Mouse (Mus musculus): Measurements from ENCODE around the gene Csf2ra. TPM values are rescaled to one million over a fixed set of nuclear protein-coding genes. Genes with fewer than 3 reads are reported as not detected.
"Not testable (repeated sequence)": the region's sequence is repeated elsewhere in the genome, so short reads cannot be mapped to it uniquely, and the experiment has no call there.

Csf2ra gene
- polyA plus RNA-seq (2014; fragmentation: Nextera tagmentation; extraction: Ambion mirVana) = 14.8 and 18.3 TPM in 2 replicates

GRCm38 (mm10) chr19:61227941-61228701, at the start of gene Csf2ra:
Gene Csf2ra, minus strand, starts transcription at chr19:61228429.
- Histone ChIP-seq H3K9ac (ENCODE audit: low read length) (peak within 1 kb of the TSS; percentile 45), H3K27me3 (ENCODE audit: control insufficient read depth, insufficient read depth, low read length) (no peaks in the 10 kb centered on the region), H3K27ac (ENCODE audit: low read depth, low read length) (peak within 1 kb of the TSS; percentile 78), H3K4me3 (ENCODE audit: low read depth, low read length) (peak within 1 kb of the TSS; percentile 54), H3K4me1 (ENCODE audit: control insufficient read depth, insufficient read depth, low read length) (no peaks in the 10 kb centered on the region), H3K36me3 (ENCODE audit: control insufficient read depth, insufficient read depth, low read length) (no peaks in the 10 kb centered on the region), H3K9me3 (ENCODE audit: control insufficient read depth, low read length) (no peaks in the 10 kb centered on the region), H3K4me2 (ENCODE audit: low read depth) (peak within 1 kb of the TSS; percentile 49)
- ATAC-seq (ENCODE audit: insufficient read depth, low FRiP score, low TSS enrichment) = peak; percentile 3; the same call in 1 of the 2 replicates
- no peak for DNase-seq (ENCODE audit: low spot score)
- WGBS = 54% methylated on average over 36 of the region's 36 CpGs

- ATAC-seq (ENCODE audit: insufficient read depth, low FRiP score, low TSS enrichment) (no peak), DNase-seq (ENCODE audit: low spot score) (no peak)
- no peak overlapping the region for H3K9ac ChIP-seq (ENCODE audit: low read length)
- no peaks in the 10 kb centered on the region for H3K27me3 ChIP-seq (ENCODE audit: control insufficient read depth, insufficient read depth, low read length)
- no peaks in the 10 kb centered on the region for H3K36me3 ChIP-seq (ENCODE audit: control insufficient read depth, insufficient read depth, low read length)
- no peaks in the 10 kb centered on the region for H3K4me1 ChIP-seq (ENCODE audit: control insufficient read depth, insufficient read depth, low read length)
- H3K4me3 ChIP-seq (ENCODE audit: low read depth, low read length) = no peak overlapping the region
- H3K4me2 ChIP-seq (ENCODE audit: low read depth) = no peak overlapping the region
- 93% methylated on average over 1 of the region's 1 CpGs for WGBS
- no peaks in the 10 kb centered on the region for H3K9me3 ChIP-seq (ENCODE audit: control insufficient read depth, low read length)
- no peak overlapping the region for H3K27ac ChIP-seq (ENCODE audit: low read depth, low read length)
Observed at GRCm38 (mm10) chr19:61275446-61275845, 47.2 kb upstream of the Csf2ra start.

- not testable (repeated sequence) for H3K4me1 ChIP-seq (ENCODE audit: control insufficient read depth, insufficient read depth, low read length); ATAC-seq (ENCODE audit: insufficient read depth, low FRiP score, low TSS enrichment); DNase-seq (ENCODE audit: low spot score); H3K4me2 ChIP-seq (ENCODE audit: low read depth); H3K9ac ChIP-seq (ENCODE audit: low read length); H3K36me3 ChIP-seq (ENCODE audit: control insufficient read depth, insufficient read depth, low read length); H3K4me3 ChIP-seq (ENCODE audit: low read depth, low read length); H3K27me3 ChIP-seq (ENCODE audit: control insufficient read depth, insufficient read depth, low read length); H3K27ac ChIP-seq (ENCODE audit: low read depth, low read length); H3K9me3 ChIP-seq (ENCODE audit: control insufficient read depth, low read length)
- 37% methylated on average over 11 of the region's 11 CpGs for WGBS
Observed at GRCm38 (mm10) chr19:61269141-61269540, 40.9 kb upstream of the Csf2ra start.

- WGBS = 22% methylated on average over 7 of the region's 7 CpGs
- Histone ChIP-seq H3K4me2 (ENCODE audit: low read depth) (no peak overlapping the region), H3K9me3 (ENCODE audit: control insufficient read depth, low read length) (no peaks in the 10 kb centered on the region), H3K36me3 (ENCODE audit: control insufficient read depth, insufficient read depth, low read length) (no peaks in the 10 kb centered on the region), H3K27me3 (ENCODE audit: control insufficient read depth, insufficient read depth, low read length) (no peaks in the 10 kb centered on the region), H3K27ac (ENCODE audit: low read depth, low read length) (no peak overlapping the region), H3K4me3 (ENCODE audit: low read depth, low read length) (no peak overlapping the region), H3K4me1 (ENCODE audit: control insufficient read depth, insufficient read depth, low read length) (no peaks in the 10 kb centered on the region), H3K9ac (ENCODE audit: low read length) (no peak overlapping the region)
- no peak for DNase-seq (ENCODE audit: low spot score)
- ATAC-seq (ENCODE audit: insufficient read depth, low FRiP score, low TSS enrichment) = no peak
Observed at GRCm38 (mm10) chr19:61267141-61267540, 38.9 kb upstream of the Csf2ra start.

GRCm38 (mm10) chr19:61266651-61267050, 38.4 kb upstream of the Csf2ra start:
- H3K4me3 ChIP-seq (ENCODE audit: low read depth, low read length) = no peak overlapping the region
- H3K9me3 ChIP-seq (ENCODE audit: control insufficient read depth, low read length) = no peaks in the 10 kb centered on the region
- H3K4me1 ChIP-seq (ENCODE audit: control insufficient read depth, insufficient read depth, low read length) = no peaks in the 10 kb centered on the region
- no peak overlapping the region for H3K9ac ChIP-seq (ENCODE audit: low read length)
- H3K4me2 ChIP-seq (ENCODE audit: low read depth) = no peak overlapping the region
- DNase-seq (ENCODE audit: low spot score) = peak; percentile 92
- WGBS = 6% methylated on average over 23 of the region's 26 CpGs
- H3K36me3 ChIP-seq (ENCODE audit: control insufficient read depth, insufficient read depth, low read length) = no peaks in the 10 kb centered on the region
- H3K27me3 ChIP-seq (ENCODE audit: control insufficient read depth, insufficient read depth, low read length) = no peaks in the 10 kb centered on the region
- no peak for ATAC-seq (ENCODE audit: insufficient read depth, low FRiP score, low TSS enrichment)
- no peak overlapping the region for H3K27ac ChIP-seq (ENCODE audit: low read depth, low read length)

GRCm38 (mm10) chr19:61266246-61266615, 38.0 kb upstream of the Csf2ra start:
- WGBS = 2% methylated on average over 12 of the region's 12 CpGs
- H3K9me3 ChIP-seq (ENCODE audit: control insufficient read depth, low read length) = no peaks in the 10 kb centered on the region
- H3K27ac ChIP-seq (ENCODE audit: low read depth, low read length) = no peak overlapping the region
- no peaks in the 10 kb centered on the region for H3K4me1 ChIP-seq (ENCODE audit: control insufficient read depth, insufficient read depth, low read length)
- H3K9ac ChIP-seq (ENCODE audit: low read length) = no peak overlapping the region
- H3K4me3 ChIP-seq (ENCODE audit: low read depth, low read length) = no peak overlapping the region
- DNase-seq (ENCODE audit: low spot score) = peak; percentile 68
- no peaks in the 10 kb centered on the region for H3K27me3 ChIP-seq (ENCODE audit: control insufficient read depth, insufficient read depth, low read length)
- H3K4me2 ChIP-seq (ENCODE audit: low read depth) = no peak overlapping the region
- no peaks in the 10 kb centered on the region for H3K36me3 ChIP-seq (ENCODE audit: control insufficient read depth, insufficient read depth, low read length)
- ATAC-seq (ENCODE audit: insufficient read depth, low FRiP score, low TSS enrichment) = no peak

- 36% methylated on average over 3 of the region's 3 CpGs for WGBS
- Histone ChIP-seq H3K4me2 (ENCODE audit: low read depth) (no peak overlapping the region), H3K27ac (ENCODE audit: low read depth, low read length) (no peak overlapping the region), H3K9ac (ENCODE audit: low read length) (no peak overlapping the region), H3K4me1 (ENCODE audit: control insufficient read depth, insufficient read depth, low read length) (no peaks in the 10 kb centered on the region), H3K27me3 (ENCODE audit: control insufficient read depth, insufficient read depth, low read length) (no peaks in the 10 kb centered on the region), H3K9me3 (ENCODE audit: control insufficient read depth, low read length) (no peaks in the 10 kb centered on the region), H3K4me3 (ENCODE audit: low read depth, low read length) (no peak overlapping the region), H3K36me3 (ENCODE audit: control insufficient read depth, insufficient read depth, low read length) (no peaks in the 10 kb centered on the region)
- ATAC-seq (ENCODE audit: insufficient read depth, low FRiP score, low TSS enrichment) = peak; percentile 43
- DNase-seq (ENCODE audit: low spot score) = peak; percentile 65
Observed at GRCm38 (mm10) chr19:61265349-61266245, 37.4 kb upstream of the Csf2ra start.

GRCm38 (mm10) chr19:61264933-61265332, 36.7 kb upstream of the Csf2ra start:
- H3K9me3 ChIP-seq (ENCODE audit: control insufficient read depth, low read length) = no peaks in the 10 kb centered on the region
- no peak overlapping the region for H3K27ac ChIP-seq (ENCODE audit: low read depth, low read length)
- no peaks in the 10 kb centered on the region for H3K27me3 ChIP-seq (ENCODE audit: control insufficient read depth, insufficient read depth, low read length)
- H3K9ac ChIP-seq (ENCODE audit: low read length) = no peak overlapping the region
- no peak overlapping the region for H3K4me3 ChIP-seq (ENCODE audit: low read depth, low read length)
- H3K36me3 ChIP-seq (ENCODE audit: control insufficient read depth, insufficient read depth, low read length) = no peaks in the 10 kb centered on the region
- no peaks in the 10 kb centered on the region for H3K4me1 ChIP-seq (ENCODE audit: control insufficient read depth, insufficient read depth, low read length)
- H3K4me2 ChIP-seq (ENCODE audit: low read depth) = no peak overlapping the region
- ATAC-seq (ENCODE audit: insufficient read depth, low FRiP score, low TSS enrichment) = no peak
- DNase-seq (ENCODE audit: low spot score) = no peak
